Mouse (Mus musculus) embryo, embryonic 10.5 days (tissue): Measurements from ENCODE around the gene Wnt2b.

Experiments
- DNase-seq: peaks from one replicate; pipeline ENCODE4 v3.0.0-alpha.2; 2015; ENCODE audit warnings: low spot score

Gene Wnt2b

DNA sequence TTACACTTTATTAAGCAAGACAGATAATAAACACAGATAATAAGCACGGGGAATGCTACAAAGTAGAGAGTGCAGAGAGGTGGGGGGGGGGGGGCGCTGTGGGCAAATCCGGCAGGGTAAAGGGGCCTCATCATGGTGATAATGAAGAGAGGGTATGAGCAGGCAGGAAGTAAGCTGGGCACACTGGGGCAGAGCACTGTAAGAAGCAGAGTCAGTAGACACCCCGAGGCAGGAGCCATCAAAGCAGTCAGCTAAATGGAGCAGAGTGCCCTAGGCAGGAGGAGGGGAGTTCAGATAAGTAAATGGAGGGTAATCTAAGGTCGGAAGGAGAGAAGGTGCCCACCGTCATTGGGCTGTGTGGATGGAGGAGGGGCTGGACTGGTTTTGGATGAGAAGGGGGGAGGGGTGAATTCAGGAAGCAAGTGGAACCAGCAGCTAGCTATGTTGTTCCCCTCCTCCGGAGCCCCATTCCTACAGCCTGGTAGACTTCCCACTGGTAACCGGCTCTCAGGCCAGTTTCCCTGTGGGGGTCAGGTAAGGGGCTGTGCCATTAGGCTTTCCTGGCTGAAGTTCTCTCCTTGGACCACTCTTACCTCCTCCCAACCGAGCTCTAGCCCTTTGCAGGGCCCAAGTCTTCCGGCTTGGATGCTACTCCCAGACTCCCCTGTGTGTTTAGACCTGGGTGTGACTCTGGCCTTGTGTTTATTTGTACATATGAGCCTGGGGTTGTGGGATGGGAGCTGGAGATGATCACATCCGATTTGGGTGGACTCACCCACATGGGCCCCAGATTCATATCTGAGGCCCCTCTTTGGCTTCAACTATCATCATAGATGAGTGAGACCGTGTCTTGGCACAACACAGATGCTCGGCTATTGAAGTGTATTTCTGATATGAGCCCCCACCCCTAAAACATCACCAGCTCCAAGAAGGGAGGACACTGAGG is 1.9 kb upstream of the Wnt2b start:
- no peak for DNase-seq

DNA sequence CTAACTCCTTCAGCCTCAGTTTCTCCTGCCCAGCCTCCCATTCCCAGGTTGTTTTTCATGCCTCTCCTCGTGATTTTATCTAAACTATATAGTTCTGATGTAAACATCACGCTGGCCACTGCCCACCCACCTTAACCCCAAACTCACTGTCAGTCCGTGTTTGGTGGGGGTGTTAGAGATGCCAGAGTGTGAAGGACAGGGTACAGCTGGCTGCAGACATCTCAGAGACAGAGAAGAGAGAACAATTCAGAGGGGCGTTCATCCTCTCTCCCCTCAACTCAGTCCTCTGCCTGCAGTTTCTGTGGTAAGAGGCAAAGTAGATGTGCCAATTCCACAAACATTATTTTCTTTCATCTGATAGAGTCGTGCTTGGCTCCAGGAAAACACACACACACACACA is 1.1 kb upstream of the Wnt2b start:
- no peak for DNase-seq

DNA sequence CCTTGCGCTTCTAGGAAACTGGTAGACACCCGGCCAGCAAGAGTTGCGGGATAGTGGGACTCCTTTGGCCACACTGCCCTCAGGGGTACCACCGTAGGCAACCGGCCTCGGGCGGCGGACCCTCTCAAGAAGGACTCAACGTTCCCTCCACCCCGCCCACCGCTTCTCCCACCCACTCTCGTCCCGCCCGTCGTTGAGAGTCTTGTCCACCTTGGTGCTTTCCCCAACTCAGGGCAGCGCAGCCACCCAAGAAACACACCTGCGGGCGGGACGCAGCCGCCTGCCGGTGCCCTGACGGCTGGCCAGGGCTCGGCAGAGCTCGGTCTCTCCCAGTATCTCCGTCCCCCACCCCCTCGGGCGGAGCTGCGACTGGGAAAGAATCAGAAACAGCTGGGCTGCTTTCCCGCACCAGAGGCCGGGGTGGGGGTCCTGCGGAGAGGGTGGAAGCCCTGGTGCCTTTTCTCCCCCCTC is 455 bp upstream of the Wnt2b start:
- peak; percentile 63 for DNase-seq

DNA sequence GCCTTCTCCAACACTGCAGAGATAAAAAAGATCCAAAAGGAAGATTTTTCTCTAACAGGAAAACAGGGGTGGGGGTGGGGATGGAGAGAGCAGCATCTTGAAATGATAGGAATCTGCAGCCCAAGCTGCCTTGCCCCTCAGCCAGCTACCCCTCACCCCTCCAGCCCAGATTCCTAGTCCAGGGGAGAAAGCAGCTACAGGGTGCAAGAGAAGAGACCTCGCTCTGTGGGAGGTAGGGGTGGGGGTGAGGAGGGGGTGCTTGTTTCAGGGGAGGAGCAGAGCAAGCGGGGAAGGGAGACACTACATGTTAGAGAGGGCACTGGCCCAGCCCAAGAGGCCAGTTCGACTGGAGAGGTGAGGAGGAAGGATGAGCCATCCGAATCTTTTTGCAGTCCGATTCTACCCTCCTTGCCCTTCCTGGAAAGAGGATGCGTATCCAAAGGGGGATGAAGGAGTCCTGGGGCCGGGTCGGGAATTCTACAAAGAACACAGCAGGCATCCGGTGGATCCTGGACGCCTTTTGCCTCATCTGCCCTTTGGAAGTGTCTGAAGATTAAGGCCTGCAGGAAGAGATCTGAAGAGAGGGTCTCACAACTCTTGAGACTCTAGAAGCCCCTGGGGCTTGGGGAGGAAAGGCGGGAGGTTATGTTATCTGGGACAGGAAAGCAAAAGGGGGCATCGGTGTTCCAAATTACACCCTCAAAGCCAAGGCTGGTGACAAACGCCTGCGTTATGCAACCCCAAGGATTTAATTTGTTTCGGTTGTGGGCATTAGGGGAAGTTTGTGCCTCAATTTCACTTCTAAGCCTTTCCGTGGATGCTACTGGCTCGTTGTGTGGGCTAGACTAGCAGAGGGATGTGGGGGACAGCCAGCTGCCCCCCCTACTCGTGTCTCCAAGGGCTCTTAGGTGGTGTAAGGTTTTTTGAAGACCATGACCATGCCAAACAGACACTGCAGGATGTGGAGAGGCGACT is 1.4 kb downstream of the Wnt2b start:
- DNase-seq: no peak

DNA sequence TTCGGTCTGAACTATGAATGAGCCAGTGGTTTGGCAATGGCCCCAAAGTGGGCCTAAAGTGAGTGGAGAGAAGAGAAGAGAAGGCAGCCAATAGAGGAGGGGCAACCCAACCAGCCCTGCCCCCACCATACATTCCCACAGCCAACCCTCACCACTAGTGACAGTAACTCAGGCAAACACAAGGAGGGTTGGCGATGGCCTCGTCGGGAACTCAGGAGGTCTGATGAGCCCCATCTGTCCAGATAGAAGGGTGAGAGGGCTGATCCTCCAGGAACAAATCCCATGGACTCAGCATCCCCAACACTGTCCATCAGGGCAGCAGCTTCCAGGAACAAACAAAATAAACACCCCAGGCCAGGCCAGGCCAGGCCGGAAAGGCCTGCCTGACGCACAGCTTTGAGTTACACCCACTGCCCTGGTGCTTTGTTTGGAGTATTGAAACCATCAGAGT is 5.6 kb downstream of the Wnt2b start:
- DNase-seq: no peak

DNA sequence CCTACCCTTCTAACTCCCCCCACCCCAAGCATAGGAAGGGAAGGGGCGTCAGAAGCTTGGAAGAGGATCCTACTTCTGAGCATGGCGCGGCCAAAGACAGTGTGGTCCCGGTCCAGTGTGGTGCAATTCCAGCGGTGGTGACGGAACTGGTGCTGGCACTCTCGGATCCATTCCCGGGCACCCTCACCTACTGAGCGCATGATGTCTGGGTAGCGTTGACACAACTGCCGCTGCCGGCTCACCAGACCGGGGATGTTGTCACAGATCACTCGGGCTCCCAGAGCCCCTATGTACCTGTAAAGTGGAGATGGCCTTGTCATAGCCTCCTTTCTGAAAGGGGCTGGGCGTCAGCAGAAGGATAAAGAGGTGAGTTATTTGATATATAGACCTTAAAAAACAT is 7.2 kb downstream of the Wnt2b start:
- no peak for DNase-seq

DNA sequence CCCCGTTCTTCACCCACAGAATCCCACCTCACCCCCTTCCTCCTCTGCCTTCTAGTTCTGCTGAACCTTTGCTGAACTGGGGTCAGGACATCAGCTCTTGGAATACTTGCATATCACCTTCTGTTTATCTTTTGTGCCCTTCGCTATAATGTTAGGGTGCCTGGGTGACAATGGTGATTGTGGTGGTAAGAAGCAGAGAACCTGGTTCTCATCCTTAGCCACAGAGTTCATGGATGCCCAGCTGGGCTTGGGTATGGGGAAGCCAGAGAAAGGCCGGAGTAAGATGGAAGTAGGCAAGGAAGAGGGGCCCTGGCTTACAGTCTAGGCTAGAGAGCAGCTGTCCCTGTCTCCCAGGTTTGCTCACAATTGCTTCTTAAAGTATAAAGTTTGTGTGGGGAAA is 7.6 kb downstream of the Wnt2b start:
- no peak for DNase-seq

DNA sequence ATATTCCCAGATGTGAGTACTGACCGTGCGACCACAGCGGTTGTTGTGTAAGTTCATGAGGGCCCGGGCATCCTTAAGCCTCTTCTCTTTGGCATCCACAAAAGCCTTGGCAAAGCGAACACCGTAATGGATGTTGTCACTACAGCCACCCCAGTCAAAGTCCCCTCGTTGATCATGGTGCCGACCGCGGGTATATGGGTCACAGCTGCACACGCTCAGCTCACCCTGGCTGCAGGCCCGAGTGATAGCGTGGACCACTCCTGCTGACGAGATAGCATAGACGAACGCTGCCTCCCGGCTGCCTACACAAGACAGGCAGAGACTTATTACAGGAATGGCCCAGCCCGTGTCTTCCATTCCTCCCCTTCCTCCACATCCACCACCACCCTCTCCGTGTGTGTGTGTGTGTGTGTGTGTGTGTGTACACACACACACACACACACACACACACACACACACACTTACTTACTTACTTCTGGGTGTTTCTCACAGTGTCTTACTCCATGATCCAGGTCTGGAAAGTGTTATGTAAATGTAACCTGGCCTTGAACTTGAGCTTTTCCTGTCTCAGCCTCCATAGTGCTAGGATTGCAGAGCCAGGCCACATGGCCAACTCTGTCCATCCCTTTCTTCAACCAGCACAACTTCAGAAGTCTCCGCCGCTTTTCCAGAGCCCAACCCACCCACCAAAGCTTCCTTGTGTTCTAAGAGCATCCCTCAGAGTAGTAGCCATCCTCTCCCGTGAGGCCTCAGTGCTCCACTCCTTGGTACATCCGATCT is 8.6 kb downstream of the Wnt2b start:
- DNase-seq: no peak

DNA sequence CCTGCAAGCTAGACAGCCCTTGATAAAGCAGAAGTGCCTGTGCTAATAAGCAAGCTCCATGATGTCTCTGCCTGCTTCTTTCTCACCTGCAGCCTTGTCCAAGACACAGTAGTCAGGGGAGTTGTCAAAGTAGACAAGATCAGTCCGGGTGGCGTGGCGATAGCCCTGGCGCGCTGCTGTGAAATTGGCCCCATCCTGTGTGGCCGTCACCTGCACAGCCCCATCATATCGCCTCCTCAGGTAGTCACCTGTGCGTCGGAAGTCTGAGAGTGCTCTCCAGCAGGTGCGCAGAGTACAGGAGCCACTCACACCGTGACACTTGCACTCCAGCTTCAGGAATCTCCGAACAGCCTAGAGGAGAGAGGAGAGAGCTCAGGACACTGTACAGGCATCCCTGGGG is 10.8 kb downstream of the Wnt2b start:
- no peak for DNase-seq

DNA sequence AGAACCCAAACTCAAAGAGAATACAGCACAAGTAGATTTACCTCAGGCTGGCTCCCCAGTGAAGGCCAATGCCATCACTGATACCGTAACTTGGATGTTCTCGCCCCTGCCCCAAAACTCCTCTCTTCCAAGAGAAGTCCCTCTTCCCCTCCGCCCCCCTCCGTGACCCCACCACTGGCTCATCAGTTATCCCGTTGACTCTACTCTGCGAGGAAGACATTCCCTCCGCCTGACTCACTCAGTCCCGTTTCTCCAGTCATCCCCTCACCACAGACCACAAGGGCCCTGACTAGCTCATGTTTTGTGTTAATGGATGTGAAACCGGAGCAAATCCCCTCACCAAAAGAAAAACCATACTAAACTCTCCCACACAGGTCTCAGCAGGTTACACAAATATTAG is 16.8 kb downstream of the Wnt2b start:
- no peak for DNase-seq

DNA sequence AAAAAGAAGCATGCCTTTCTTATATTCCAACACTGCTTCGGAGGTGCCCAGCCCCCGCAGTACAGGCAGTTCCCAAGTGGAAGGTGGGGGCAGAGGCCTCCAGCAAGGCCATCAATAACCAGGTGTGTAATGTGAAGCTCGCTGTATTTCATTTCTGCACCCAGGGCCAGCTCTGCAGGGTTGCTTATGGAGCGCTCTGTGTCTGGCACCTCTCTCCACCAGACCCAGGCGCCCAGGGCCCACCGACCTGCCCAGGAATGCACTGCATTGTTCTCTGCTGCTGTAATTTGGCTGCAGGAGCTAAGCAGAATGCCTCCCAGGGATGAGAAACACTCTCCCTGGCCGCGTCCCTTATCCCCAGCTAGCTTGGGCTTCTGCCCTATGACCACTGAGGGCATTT is 18.4 kb downstream of the Wnt2b start:
- peak; percentile 41 for DNase-seq

DNA sequence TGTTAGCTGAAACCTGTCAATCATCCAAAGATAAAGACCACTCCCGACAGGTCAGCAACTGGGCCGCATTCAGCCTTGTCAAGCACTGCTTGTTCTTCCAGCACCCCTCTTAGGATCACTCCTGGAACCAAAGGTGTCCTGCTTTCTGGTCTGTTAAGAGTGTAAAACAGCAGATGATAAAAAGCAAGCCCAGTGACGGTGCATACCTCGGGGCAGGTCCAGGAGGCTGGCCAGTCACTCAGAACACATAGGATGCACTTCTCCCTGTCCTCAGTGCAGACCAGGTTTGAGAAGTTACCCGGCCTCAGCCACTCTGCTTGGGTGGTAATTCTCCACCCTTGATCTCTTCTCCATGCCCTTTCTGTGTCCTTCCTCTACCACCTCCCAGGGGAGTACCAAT is 19.0 kb downstream of the Wnt2b start:
- DNase-seq: no peak

DNA sequence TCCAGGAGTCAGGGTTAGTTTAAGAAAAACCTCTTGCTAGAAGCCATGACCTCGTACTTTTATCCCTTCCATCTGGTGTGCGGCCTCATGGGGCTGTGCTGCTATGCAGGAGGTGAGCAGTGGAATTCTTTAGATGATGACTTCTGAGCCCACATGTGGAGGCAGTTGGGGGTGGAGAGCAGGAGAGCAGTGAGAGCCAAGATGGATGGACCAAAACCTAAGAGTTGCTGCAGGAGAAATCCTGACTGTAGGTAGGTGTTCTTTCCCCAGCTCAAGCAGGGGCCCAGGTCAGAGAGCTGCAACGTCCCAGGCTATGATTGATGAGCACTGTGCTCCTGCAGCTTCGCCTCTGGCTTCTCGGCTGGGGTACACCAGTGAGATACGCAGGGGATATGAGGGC is 21.0 kb downstream of the Wnt2b start:
- DNase-seq: peak; percentile 56

DNA sequence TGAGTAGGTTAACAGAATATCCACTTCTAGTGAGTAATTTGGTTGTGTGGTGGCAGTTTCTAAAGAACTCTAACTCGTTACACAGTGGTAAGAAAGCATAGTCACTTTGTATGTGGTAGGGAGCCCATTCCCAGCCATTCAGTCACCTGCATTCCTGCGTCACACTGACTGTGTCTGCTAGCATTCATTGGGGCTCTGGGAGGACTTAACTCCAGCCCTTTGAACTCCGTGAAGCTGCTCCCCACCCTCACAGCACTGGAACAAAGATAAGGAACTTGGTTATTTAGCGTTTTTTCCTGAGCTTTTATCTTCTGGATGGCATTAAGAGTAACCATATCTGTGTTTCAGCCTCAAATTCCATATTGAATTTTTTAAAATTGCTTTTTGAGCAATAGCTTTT is 23.4 kb downstream of the Wnt2b start:
- DNase-seq: no peak

DNA sequence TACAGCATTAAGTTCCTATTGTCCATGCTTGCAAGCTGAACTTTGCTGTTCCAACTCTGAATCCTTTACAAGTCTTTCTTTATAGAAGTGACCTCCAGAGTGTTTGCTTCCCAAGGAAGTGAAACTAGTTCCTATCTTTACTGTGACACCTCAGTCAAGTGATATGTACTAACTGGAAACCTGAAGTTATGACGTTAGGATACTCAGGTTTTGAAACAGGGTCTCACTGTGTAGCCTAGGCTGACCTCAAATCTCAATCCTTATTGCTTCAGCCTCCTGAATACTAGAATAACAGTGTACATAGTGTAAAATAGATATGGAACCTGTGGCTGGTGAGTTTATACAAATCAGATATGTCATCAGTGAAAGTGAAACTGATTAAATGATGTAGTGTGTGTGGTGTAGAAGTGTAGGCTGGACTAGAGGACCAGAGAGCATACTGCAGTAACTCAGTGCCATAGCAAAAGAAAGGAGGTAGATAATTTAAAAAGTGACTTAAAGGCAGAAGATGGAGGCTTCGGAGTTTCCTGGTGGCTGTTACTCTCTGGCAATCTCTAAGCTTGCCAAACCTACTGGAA is 23.9 kb downstream of the Wnt2b start:
- DNase-seq: no peak

DNA sequence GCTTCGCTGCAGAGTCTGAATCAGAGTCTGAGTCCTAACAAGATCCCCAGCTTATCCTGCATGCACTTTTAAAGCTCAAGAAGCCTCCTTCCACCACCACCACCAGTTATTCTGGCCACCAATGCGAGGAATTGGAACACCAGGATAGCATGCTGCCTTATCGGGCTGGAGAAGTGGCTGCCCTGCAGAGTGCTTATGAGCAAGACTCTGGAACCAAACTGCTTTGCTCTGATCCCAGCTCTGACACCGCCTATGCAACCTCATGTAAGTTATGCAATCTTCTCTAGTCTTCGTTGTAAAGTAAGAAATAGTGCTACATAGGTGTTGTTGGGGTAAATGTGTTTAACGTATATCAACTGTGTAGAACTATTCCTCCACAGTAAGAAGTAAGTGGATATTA is 32.3 kb downstream of the Wnt2b start:
- no peak for DNase-seq

DNA sequence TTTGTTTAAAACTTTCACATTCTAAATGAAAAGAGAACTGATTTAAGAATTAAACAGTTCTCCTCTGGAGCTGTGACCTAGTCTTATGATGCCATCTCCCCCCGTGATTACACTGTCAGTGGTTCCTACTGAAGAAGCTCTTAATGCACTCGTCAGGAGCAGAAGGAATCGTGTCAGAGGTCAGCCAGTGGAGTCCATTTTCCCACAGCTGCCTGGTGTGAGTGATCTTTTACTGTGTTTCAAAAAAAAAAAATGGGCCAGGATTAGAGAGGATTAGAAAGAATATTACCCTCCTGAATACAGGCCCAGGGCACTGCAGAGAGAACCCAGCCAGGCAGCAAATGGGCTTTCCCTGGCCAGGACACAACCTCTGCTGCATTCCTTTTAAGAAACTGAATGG is 46.7 kb downstream of the Wnt2b start:
- DNase-seq: peak; percentile 33

DNA sequence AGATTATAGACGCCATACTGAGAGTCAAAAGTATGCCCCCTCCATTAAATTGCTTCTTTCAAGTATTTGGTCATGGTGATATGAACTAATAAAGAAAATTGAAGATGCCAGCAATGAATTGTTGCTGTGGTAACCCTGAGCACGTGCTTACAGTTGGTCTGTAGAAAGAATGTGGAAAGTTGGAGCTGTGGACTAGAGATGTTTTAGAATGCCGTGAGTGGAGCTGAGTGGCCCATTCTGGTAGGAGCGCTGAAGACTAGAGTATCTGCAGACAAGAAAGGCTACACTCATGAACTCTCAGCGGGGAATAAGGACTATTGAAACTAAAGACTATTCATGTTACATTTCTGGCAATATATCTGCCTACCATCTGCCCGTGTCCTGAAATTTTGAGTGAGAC is 52.5 kb downstream of the Wnt2b start:
- DNase-seq: no peak

DNA sequence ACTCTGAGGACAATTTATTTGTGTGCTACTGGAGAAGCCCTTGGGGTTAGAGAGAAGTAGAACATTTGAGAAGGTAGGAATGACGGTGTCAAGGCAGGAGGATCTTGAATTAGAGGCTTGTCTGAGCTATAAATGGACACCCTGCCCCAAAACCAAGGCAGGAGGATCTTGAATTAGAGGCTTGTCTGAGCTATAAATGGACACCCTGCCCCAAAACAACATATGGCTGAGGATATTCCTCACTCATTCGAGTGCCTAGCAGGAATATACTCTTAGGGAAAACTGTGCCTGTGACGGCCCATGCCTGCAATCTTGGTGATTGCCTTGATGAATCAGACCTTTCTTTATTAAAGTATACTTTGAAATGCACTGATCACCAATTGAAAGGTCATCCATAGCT is 55.7 kb downstream of the Wnt2b start:
- no peak for DNase-seq

DNA sequence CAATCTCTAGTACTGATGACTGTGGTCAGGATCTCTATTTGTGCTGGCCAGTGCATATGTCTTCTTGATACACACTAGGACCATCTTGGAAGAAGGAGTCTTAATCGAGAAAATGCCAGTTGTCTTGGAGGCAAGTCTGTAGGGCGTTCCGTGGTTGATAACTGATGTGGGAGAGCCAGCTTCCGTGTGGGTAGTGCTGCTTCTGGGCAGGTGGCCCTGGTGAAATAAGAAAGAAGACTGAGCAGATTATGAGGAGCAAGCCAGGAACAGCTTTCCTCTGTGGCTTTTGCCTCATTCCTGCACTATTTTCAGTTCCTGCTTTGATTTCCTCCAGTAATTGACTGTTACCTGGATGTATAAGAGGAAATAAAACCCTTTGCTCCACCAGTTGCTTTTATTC is 56.3 kb downstream of the Wnt2b start:
- DNase-seq: no peak

DNA sequence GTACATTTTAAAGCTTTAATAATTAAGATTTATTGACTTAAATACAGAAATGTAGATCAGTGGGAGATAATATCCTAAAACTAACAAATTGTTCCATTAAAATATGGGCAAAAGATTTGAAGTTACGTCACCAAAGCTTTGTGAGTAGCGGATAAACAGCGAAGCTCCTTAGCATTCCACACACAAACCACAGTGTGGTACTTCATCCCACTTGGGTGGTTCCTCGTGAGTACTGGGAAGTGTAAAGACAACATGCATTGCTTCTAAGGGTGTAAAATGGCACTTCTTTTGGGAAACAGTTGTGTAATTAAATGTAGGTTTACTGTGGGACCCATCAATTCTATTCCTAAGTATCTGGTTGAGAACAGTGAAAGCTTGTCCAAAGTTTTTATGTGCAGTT is 60.6 kb downstream of the Wnt2b start:
- no peak for DNase-seq

DNA sequence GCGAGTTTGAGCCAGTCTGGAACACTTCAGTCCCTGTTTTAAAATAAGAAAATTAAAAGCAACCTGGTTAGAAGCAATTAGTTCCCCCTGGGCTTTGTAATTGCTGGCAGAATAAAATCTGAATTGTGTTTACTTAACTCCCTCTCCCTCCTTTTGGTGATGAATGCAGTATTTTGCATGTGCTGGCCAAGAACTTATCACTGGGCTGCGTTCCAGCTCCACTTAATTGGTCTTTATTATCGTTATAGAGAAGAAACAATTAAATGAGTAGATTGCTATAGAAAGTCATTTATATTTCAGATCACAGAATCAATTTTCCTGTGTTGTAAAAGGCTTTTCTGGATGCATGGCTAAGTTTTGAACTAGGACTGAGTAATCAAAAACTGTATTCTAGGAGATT is 65.6 kb downstream of the Wnt2b start:
- DNase-seq: no peak
